Mouse (Mus musculus): Measurements from ENCODE around the gene Vsx2. TPM values are rescaled to one million over a fixed set of nuclear protein-coding genes. Genes with fewer than 3 reads are reported as not detected.

Vsx2 gene
- polyA plus RNA-seq (2014; fragmentation: Illumina TruSeq; extraction: RNeasy Lipid Tissue Mini Kit (QIAGEN cat#74804); ENCODE audit: low read depth, low replicate concordance) = not detected

GRCm38 (mm10) chr12:84569336-84569970 lies at the start of gene Vsx2:
TSS of gene Vsx2 (plus strand) at chr12:84569762.

GRCm38 (mm10) chr12:84616977-84617630 lies 47.5 kb downstream of the Vsx2 start, which contains the start of gene Abcd4:
TSS of gene Abcd4 (minus strand) at chr12:84617413.

GRCm38 (mm10) chr12:84640654-84641053 lies 71.1 kb downstream of the Vsx2 start, which contains the start of gene Vrtn:
TSS of gene Vrtn (plus strand) at chr12:84641019.

Other genes starting within 250 kb of the Vsx2 start
- 77.1 TPM for gene Coq6, start 208.1 kb upstream of the Vsx2 start, polyA plus RNA-seq (2014; fragmentation: Illumina TruSeq; extraction: RNeasy Lipid Tissue Mini Kit (QIAGEN cat#74804); ENCODE audit: low read depth, low replicate concordance)
- gene Fam161b, start 207.9 kb upstream of the Vsx2 start, polyA plus RNA-seq (2014; fragmentation: Illumina TruSeq; extraction: RNeasy Lipid Tissue Mini Kit (QIAGEN cat#74804); ENCODE audit: low read depth, low replicate concordance) = 12.6 TPM
- gene Entpd5, start 160.7 kb upstream of the Vsx2 start, polyA plus RNA-seq (2014; fragmentation: Illumina TruSeq; extraction: RNeasy Lipid Tissue Mini Kit (QIAGEN cat#74804); ENCODE audit: low read depth, low replicate concordance) = 90.1 TPM
- gene Bbof1, start 160.7 kb upstream of the Vsx2 start, polyA plus RNA-seq (2014; fragmentation: Illumina TruSeq; extraction: RNeasy Lipid Tissue Mini Kit (QIAGEN cat#74804); ENCODE audit: low read depth, low replicate concordance) = 3.0 TPM
- gene Rnf113a2, start 152.6 kb upstream of the Vsx2 start, polyA plus RNA-seq (2014; fragmentation: Illumina TruSeq; extraction: RNeasy Lipid Tissue Mini Kit (QIAGEN cat#74804); ENCODE audit: low read depth, low replicate concordance) = 15.1 TPM
- gene Aldh6a1, start 118.8 kb upstream of the Vsx2 start, polyA plus RNA-seq (2014; fragmentation: Illumina TruSeq; extraction: RNeasy Lipid Tissue Mini Kit (QIAGEN cat#74804); ENCODE audit: low read depth, low replicate concordance) = 228 TPM
- 14.8 TPM for gene Lin52, start 118.3 kb upstream of the Vsx2 start, polyA plus RNA-seq (2014; fragmentation: Illumina TruSeq; extraction: RNeasy Lipid Tissue Mini Kit (QIAGEN cat#74804); ENCODE audit: low read depth, low replicate concordance)
- 9.7 TPM for gene Abcd4, start 47.7 kb downstream of the Vsx2 start, polyA plus RNA-seq (2014; fragmentation: Illumina TruSeq; extraction: RNeasy Lipid Tissue Mini Kit (QIAGEN cat#74804); ENCODE audit: low read depth, low replicate concordance)
- not detected for gene Vrtn, start 71.3 kb downstream of the Vsx2 start, polyA plus RNA-seq (2014; fragmentation: Illumina TruSeq; extraction: RNeasy Lipid Tissue Mini Kit (QIAGEN cat#74804); ENCODE audit: low read depth, low replicate concordance)
- not detected for gene Syndig1l, start 129.1 kb downstream of the Vsx2 start, polyA plus RNA-seq (2014; fragmentation: Illumina TruSeq; extraction: RNeasy Lipid Tissue Mini Kit (QIAGEN cat#74804); ENCODE audit: low read depth, low replicate concordance)
- 38.0 TPM for gene Npc2, start 203.4 kb downstream of the Vsx2 start, polyA plus RNA-seq (2014; fragmentation: Illumina TruSeq; extraction: RNeasy Lipid Tissue Mini Kit (QIAGEN cat#74804); ENCODE audit: low read depth, low replicate concordance)
- gene Isca2, start 203.5 kb downstream of the Vsx2 start, polyA plus RNA-seq (2014; fragmentation: Illumina TruSeq; extraction: RNeasy Lipid Tissue Mini Kit (QIAGEN cat#74804); ENCODE audit: low read depth, low replicate concordance) = 125 TPM

Data from heart, adult 10 weeks (tissue).